Mouse (Mus musculus) embryonic facial prominence, embryonic 10.5 days (tissue): ENCODE measurements at regions not wholly inside any gene's neighbourhood (a gene's known extent, or its start where the extent isn't known, plus 50 kb on each side); places are given as distances from the start of the nearest gene placed in this dataset.

Experiments
- DNase-seq: peaks from one replicate; pipeline ENCODE4 v3.0.0-alpha.2; 2017; ENCODE audit warnings: low spot score
- H3K27ac ChIP-seq: fragments of 300-500 bp; sonication (generic); replicated peaks from 2 replicates; pipeline ENCODE4 v1.5.1; 2016; ENCODE audit warnings: mild to moderate bottlenecking
- H3K27me3 ChIP-seq: fragments of 300-500 bp; sonication (generic); replicated peaks from 2 replicates; pipeline ENCODE4 v1.6.1; 2016; ENCODE audit warnings: low read depth, mild to moderate bottlenecking; ENCODE audit not compliant: poor library complexity, severe bottlenecking
- H3K36me3 ChIP-seq: fragments of 300-500 bp; sonication (generic); replicated peaks from 2 replicates; pipeline ENCODE4 v1.6.1; 2016; ENCODE audit warnings: mild to moderate bottlenecking, moderate library complexity
- H3K4me1 ChIP-seq: fragments of 300-500 bp; sonication (generic); 2 replicates; pipeline ENCODE4 v1.6.1; 2016
- H3K4me3 ChIP-seq: fragments of 300-500 bp; sonication (generic); 2 replicates; pipeline ENCODE4 v1.5.1; 2016; ENCODE audit warnings: mild to moderate bottlenecking, moderate library complexity
- H3K9me3 ChIP-seq: fragments of 300-500 bp; sonication (generic); 2 replicates; pipeline ENCODE4 v1.6.1; 2016; ENCODE audit warnings: mild to moderate bottlenecking
- WGBS: fragments of 180-500 bp; shearing (Covaris S2); methylation state at CpG from one replicate; pipeline ENCODE4 v1.1.7; 2016; 5-methylcytosine and 5-hydroxymethylcytosine counted together

DNA sequence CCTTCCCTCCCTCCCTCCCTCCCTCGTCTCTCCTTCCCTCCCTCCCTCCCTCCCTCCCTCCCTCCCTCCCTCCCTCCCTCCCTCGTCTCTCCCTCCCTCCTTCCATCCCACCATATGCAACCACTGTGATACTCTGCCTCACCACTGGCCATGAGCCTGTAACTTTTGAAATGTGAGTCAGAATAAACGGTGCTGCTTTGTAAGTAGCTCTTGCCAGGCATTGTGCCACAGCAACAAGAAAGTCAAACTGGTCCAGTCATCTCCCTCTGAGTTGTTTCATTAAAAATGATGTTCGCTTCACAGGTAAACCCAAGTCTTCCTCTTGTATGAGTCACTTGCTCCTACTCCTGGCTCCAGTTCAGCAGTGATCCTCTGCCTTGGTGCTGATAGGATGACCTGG is 85.1 kb upstream of the Otud4 start:
- H3K27ac ChIP-seq: no peak overlapping the region
- H3K4me3 ChIP-seq: no peak overlapping the region
- no peaks in the 10 kb centered on the region for H3K27me3 ChIP-seq
- H3K4me1 ChIP-seq: no peaks in the 10 kb centered on the region
- H3K36me3 ChIP-seq: no peaks in the 10 kb centered on the region
- 86% methylated on average over 2 of the region's 4 CpGs for WGBS
- no peak for DNase-seq
- no peaks in the 10 kb centered on the region for H3K9me3 ChIP-seq

DNA sequence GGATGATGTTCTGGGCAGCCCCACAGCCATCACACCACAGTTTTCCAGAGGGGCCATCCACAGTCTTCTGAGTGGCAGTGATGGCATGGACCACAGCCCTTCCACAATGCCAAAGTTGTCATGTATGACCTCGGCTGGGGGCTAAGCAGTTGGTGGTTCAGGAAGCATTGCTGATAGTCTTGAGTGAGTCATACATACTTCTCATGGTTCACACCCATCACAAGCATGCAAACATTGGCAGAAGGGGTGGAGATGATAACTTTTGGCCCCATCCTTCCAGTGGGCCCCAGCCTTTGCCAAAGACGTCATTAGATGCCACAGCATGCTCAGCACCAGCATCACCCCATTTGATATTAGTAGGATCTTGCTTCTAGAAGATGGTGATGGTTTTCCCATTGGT is 89.3 kb upstream of the Otud4 start:
- 82% methylated on average over 2 of the region's 2 CpGs for WGBS
- H3K27ac ChIP-seq: no peak overlapping the region
- no peak overlapping the region for H3K4me3 ChIP-seq
- no peaks in the 10 kb centered on the region for H3K36me3 ChIP-seq
- H3K27me3 ChIP-seq: no peaks in the 10 kb centered on the region
- no peaks in the 10 kb centered on the region for H3K9me3 ChIP-seq
- no peak for DNase-seq
- H3K4me1 ChIP-seq: no peaks in the 10 kb centered on the region

DNA sequence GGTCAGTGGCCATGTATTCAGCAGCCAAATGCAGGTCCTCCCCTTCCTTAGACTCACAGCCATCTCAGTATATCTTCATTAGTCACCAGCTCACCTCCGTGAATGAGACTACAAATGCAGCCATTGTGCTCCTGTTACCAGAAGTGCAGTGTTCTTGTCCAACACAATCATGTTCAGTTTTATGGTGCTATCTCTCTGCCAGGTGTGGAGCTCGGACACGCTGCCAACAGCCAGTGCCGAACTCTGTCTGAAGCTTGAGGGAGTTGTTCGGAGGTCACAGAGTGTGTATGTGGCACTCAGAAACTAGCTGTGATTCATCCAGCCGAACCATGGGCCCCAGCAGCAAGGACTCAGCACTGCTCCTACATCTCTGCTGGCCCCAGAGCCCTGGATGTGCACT is 91.3 kb upstream of the Otud4 start:
- Histone ChIP-seq H3K9me3 (no peaks in the 10 kb centered on the region), H3K36me3 (no peaks in the 10 kb centered on the region), H3K27ac (no peak overlapping the region), H3K27me3 (no peaks in the 10 kb centered on the region), H3K4me3 (no peak overlapping the region), H3K4me1 (no peaks in the 10 kb centered on the region)
- no peak for DNase-seq
- 86% methylated on average over 6 of the region's 6 CpGs for WGBS

- no peak for DNase-seq
Measured at GRCm38 (mm10) chr8:79545866-79546373, 93.5 kb upstream of the Otud4 start.

GRCm38 (mm10) chr8:79542461-79542860 is 97.0 kb upstream of the Otud4 start:
- H3K4me1 ChIP-seq: no peaks in the 10 kb centered on the region
- no peak for DNase-seq
- no peaks in the 10 kb centered on the region for H3K36me3 ChIP-seq
- no peaks in the 10 kb centered on the region for H3K9me3 ChIP-seq
- no peak overlapping the region for H3K27ac ChIP-seq
- H3K27me3 ChIP-seq: no peaks in the 10 kb centered on the region
- 74% methylated on average over 2 of the region's 2 CpGs for WGBS
- no peak overlapping the region for H3K4me3 ChIP-seq

More at GRCm38 (mm10) chr8:79545866-79546373, 93.5 kb upstream of the Otud4 start:
- Histone ChIP-seq H3K4me1 (no peaks in the 10 kb centered on the region), H3K9me3 (no peaks in the 10 kb centered on the region), H3K36me3 (no peaks in the 10 kb centered on the region), H3K27ac (no peak overlapping the region), H3K4me3 (no peak overlapping the region), H3K27me3 (no peaks in the 10 kb centered on the region)
- WGBS: 83% methylated on average over 5 of the region's 5 CpGs

- no peaks in the 10 kb centered on the region for H3K27me3 ChIP-seq
- no peak overlapping the region for H3K4me3 ChIP-seq
- H3K9me3 ChIP-seq: no peaks in the 10 kb centered on the region
- no peak overlapping the region for H3K27ac ChIP-seq
- H3K36me3 ChIP-seq: no peaks in the 10 kb centered on the region
- DNase-seq: no peak
- H3K4me1 ChIP-seq: no peaks in the 10 kb centered on the region
- 90% methylated on average over 4 of the region's 4 CpGs for WGBS
Measured at GRCm38 (mm10) chr8:79540053-79540452, 99.4 kb upstream of the Otud4 start.

DNA sequence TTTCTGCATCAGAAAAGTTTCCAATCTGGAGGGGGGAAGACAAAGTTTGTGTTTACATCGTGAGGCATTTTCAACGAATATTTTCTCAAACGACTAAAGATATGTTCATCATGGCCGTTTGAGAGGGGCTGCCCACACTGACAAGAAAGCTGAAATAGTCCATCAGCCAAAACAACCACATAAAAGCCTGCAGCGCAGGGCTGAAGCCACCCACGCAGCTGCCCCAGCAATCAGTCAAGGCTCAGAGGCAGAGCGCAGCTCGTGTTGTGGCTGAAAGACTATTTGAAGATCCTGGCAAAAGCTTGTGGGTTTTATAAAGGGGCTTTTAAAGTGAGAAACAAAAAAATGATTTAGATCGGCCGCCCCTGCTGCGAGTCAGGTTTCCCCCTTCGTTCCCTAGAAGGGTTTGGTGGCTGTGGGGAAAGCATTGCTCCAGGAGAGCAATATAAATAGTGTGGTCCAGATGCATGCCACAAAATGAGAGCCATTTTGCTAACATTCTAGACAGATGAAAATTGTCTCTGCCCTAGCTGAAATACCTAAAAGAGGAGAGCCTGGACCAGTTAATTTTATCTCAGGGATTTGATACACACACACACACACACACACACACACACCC is 105.0 kb upstream of the Otud4 start:
- H3K4me1 ChIP-seq: no peaks in the 10 kb centered on the region
- H3K27ac ChIP-seq: no peak overlapping the region
- no peak overlapping the region for H3K4me3 ChIP-seq
- WGBS: 82% methylated on average over 12 of the region's 12 CpGs
- DNase-seq: no peak
- no peaks in the 10 kb centered on the region for H3K36me3 ChIP-seq
- H3K27me3 ChIP-seq: no peaks in the 10 kb centered on the region
- peaks cover 3% of the 10 kb centered on the region; the same call in 1 of the 2 replicates for H3K9me3 ChIP-seq

DNA sequence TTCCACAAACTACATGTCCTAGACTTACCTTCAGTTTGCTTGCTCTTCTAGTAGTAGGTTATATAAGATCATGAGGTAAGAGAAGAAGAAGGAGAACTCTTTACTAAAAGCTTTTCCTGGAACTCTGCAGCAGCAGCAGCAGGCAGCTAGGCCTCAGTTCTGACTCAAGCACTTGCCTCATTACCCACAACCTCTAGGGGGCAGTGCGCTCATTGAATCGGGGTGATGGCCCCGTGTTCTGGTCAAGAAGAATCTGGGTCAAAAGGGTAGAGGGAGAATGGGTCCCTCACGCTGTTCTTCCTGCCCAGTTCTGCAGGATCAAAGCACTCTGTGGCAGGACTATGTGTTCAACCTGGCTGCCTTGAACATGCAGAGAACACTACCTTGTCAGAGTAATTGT is 109.9 kb upstream of the Otud4 start:
- WGBS: 33% methylated on average over 4 of the region's 4 CpGs
- Histone ChIP-seq H3K4me1 (no peaks in the 10 kb centered on the region), H3K9me3 (peaks cover 3% of the 10 kb centered on the region; the same call in 1 of the 2 replicates), H3K36me3 (no peaks in the 10 kb centered on the region), H3K4me3 (no peak overlapping the region), H3K27me3 (no peaks in the 10 kb centered on the region), H3K27ac (no peak overlapping the region)
- no peak for DNase-seq

DNA sequence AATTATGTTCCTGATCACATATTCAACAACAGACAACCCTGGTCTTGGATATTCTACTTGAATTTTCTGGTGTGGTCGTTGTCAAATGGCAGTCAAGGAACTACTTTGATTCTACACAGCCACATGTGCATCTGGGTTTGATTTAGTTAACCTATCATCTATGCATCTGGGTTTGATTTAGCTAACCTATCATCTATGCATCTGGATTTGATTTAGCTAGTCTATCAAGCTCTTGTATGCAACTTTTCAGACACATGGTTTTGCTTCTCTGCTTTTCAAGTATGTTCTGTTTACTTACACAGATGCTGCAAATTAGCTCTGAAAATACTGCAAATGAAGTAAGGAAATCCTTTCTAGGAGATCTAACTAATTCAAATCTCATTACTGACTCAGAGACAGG is 117.4 kb upstream of the Otud4 start:
- no peaks in the 10 kb centered on the region for H3K27me3 ChIP-seq
- 31% methylated on average over 1 of the region's 1 CpGs for WGBS
- H3K27ac ChIP-seq: no peak overlapping the region
- no peak overlapping the region for H3K4me3 ChIP-seq
- H3K4me1 ChIP-seq: 0 out of 2 replicates have a peak, but pooled peaks cover 3% of the 10 kb centered on the region
- DNase-seq: no peak
- no peaks in the 10 kb centered on the region for H3K36me3 ChIP-seq
- H3K9me3 ChIP-seq: no peaks in the 10 kb centered on the region

GRCm38 (mm10) chr8:79518966-79519365 is 119.6 kb upstream of the Smad1 start:
- no peak for DNase-seq
- no peaks in the 10 kb centered on the region for H3K27me3 ChIP-seq
- no peak overlapping the region for H3K27ac ChIP-seq
- H3K4me1 ChIP-seq: 0 out of 2 replicates have a peak, but pooled peaks cover 3% of the 10 kb centered on the region
- H3K4me3 ChIP-seq: no peak overlapping the region
- H3K36me3 ChIP-seq: no peaks in the 10 kb centered on the region
- H3K9me3 ChIP-seq: no peaks in the 10 kb centered on the region
- 78% methylated on average over 4 of the region's 4 CpGs for WGBS

- H3K9me3 ChIP-seq: no peaks in the 10 kb centered on the region
- H3K4me3 ChIP-seq: no peak overlapping the region
- H3K36me3 ChIP-seq: no peaks in the 10 kb centered on the region
- no peak for DNase-seq
- no peak overlapping the region for H3K27ac ChIP-seq
- no peaks in the 10 kb centered on the region for H3K27me3 ChIP-seq
- WGBS: 86% methylated on average over 6 of the region's 6 CpGs
- no peaks in the 10 kb centered on the region for H3K4me1 ChIP-seq
Measured at GRCm38 (mm10) chr8:79515282-79515783, 116.0 kb upstream of the Smad1 start.

DNA sequence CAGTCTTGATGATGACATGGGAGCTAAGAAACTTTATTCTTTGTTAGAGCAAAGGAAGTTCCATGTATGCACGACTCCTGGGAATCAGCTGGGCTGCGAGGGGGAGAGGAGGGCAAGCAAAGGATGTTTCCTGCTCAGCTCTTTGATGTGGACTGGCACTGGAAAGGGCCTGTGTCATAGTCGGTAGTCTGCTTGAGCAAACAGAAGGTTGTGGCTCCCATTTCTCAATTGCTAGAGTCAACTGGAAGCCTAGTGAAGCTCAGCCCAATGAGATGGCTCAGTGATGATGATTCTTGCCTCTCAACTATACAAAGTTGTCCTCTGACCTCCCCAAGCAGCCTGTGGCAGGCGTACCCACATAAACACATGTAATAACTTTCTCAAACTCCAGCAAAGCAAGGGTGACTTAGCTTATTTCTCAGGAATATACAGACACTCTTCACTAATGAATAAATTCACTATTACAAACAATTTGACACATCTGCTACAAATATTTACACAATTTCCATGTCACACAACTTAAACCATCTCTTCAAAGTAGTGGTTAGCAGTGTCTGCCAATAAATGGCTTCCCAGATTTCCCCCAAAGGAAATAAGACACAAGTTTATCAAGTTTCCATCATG is 115.4 kb upstream of the Smad1 start:
- DNase-seq: no peak
- no peaks in the 10 kb centered on the region for H3K9me3 ChIP-seq
- H3K27me3 ChIP-seq: no peaks in the 10 kb centered on the region
- no peaks in the 10 kb centered on the region for H3K4me1 ChIP-seq
- WGBS: 67% methylated on average over 4 of the region's 4 CpGs
- H3K4me3 ChIP-seq: no peak overlapping the region
- no peaks in the 10 kb centered on the region for H3K36me3 ChIP-seq
- H3K27ac ChIP-seq: no peak overlapping the region

DNA sequence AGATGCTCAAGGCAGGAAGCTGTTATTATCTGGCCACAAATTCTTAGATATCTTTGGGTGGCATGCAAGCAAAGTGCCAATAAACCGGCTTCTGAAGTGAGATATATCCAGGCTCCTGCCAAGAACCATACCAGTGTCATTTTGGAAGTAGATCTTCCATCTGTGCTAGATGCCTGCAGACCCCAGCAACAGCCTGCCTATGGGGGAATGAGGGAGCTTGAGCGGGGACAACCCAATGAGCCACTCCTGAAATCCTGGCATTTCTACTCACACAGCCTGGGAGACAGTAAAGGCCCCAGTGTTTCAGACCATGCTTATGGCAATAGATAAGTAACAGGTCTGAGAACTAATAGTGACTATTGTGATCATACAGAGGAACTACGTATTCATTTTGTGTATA is 109.3 kb upstream of the Smad1 start:
- no peak overlapping the region for H3K4me3 ChIP-seq
- H3K36me3 ChIP-seq: no peaks in the 10 kb centered on the region
- no peaks in the 10 kb centered on the region for H3K9me3 ChIP-seq
- no peaks in the 10 kb centered on the region for H3K27me3 ChIP-seq
- H3K27ac ChIP-seq: no peak overlapping the region
- H3K4me1 ChIP-seq: no peaks in the 10 kb centered on the region
- 91% methylated on average over 3 of the region's 3 CpGs for WGBS
- no peak for DNase-seq
